Mouse (Mus musculus) left cerebral cortex, postnatal 10 days (tissue): ENCODE measurements around the gene Ylpm1. TPM values are rescaled to one million over a fixed set of nuclear protein-coding genes. Genes with fewer than 3 reads are reported as not detected.

Source experiments
- DNase-seq, 2 experiments: peaks; one replicate each; pipeline ENCODE4 v3.0.0; 2021 to 2022; ENCODE audit warnings: low spot score in 2 of 2, mixed read lengths in 1 of 2; ENCODE audit errors: extremely low spot score in 1 of 2
- intact Hi-C: fragments of 180-260 bp; cut with DNase I; formaldehyde crosslinking; loops from one replicate; pipeline ENCODE4 v1.15.1; 2025
- total RNA-seq, 2 experiments: library from RNA; stranded (reverse); gene quantifications; 2 replicates each; pipeline ENCODE4 v1.2.3; 2021

The Ylpm1 gene
- total RNA-seq, 2 experiments from 2014 or later: 115 to 124 TPM

DNA sequence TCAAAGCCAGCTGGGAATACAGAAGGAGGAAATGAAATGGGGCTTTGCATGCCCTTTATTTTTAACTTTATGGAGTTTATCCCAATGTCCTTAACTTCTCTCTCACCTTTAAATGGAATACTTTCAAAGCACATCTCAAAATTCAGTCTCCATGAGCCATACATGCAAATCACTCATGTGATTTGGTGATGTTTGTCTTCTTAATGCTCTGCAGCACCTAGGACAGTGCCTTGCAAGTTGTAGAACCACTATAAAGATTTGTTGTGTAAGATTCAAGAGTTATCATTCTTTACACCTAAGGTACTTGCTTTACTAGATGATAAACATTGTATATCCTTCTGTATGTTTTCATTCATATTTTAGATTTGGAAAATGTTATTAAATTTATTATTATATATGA, 2.9 kb downstream of the Ylpm1 start:
- intact Hi-C loops: no loop called here

DNA sequence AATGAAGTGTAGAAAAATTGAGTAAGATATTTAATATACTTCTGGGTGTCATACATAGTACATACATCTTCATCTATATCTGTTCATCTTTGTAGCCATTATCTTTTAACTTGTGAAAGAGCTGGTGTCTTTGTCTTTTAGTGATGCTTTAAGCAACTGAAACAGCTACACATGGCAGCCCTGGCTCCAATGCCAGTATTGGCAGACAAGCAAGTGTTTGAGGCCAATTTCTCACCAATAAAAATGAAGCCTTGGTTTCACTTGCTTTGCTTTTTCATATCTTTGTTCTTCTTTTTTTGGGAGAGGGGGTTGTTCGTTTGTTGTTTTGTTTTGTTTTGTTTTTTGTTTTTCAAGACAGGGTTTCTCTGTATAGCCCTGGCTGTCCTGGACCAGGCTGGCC, 10.1 kb downstream of the Ylpm1 start:
- DNase-seq: no peak
- intact Hi-C loops: no loop called here

More for the DNA sequence above, 2.9 kb downstream of the Ylpm1 start:
- no peak for DNase-seq

DNA sequence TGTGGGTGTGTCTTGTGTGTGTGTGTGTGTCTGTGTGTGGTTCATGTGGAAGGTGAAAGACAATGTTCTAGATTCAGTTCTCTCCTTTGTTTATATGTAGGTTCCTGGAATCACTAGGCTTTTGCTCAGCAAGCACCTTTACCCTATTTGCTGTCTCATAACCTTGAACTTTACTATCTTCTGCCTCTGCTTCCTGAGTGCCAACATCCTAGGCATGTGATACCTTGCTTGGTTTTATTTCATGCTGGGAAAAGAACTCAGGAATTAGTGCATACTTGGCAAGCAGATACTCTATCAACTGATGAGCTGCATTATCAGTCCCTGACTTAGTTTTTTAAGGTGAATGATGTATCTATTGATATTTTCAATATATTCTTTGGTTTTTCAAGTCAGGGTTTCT, 10.9 kb downstream of the Ylpm1 start:
- intact Hi-C loops: no loop called here
- no peak for DNase-seq

DNA sequence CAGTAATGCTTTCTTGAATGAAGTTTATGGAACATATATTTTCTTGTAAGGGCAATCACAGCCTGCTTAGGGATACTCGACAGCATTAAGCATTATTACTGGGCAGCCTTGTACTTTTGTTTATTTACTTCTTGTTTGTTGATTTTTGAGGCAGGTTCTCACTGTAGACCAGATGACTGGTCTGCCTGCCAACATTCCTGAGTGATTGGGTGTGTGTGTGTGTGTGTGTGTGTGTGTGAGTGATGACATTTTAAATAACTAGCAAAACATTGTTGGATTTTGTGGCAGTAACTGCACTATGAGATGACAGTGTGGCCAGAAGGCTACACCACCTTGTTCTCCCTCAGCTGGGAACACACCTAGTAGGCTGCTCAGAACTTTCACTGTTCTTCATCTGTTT, 13.7 kb downstream of the Ylpm1 start:
- DNase-seq: no peak
- intact Hi-C loops: no loop called here

DNA sequence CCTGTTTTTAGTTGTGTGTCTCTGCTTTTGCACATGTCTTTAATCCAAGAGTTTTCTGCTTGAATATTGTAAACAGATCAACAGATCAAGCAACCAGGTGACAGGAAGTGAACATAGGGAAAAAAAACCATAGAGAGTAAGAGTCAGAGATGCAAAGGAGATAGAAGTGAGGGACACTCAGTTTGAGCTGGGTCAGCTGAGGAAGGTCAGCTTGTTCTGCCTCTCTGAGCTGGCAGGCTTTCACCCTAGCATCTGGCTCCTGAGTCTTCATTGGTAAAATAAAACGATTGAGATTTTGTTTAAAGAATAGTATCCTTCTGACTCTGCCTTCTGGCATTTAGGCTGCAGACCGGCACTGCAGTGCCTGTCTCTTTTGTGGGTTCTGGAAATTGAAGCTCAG, 14.4 kb downstream of the Ylpm1 start:
- no peak for DNase-seq
- intact Hi-C loops: no loop called here

DNA sequence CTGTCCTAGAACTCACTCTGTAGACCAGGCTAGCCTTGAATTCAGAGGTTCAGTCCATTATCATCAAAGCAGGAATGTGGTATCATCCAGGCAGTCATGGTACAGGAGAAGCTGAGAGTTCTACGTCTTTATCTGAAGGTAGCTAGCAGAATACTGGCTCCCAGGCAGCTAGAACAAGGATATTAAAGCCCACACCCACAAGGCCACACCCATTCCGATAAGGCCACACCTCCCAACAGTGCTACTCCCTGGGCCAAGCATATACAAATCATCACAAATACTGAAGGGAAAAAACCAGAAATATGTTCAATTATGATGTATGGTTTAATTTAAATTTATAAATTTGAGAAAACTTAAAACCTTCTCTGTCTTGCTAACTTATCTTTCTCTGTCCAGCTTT, 16.1 kb downstream of the Ylpm1 start:
- intact Hi-C loops: no loop called here
- DNase-seq: no peak

DNA sequence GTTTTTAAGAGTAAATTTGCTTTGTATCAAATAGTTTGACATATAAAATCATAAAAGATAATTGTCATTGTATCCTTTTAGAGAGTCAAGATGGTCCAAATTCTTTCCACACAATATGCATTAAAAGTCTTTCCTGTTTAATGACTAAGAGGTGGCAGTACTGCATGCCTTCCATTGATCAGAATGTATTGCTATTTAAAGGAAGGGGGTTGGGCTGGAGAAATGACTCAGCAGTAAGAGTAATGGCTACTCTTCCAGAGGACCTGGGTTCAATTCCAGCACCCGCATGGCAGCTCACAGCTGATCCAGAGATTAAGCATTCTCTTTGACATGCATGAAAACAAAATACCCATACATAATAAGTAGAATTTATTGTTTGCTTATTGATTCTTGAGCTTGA, 25.9 kb downstream of the Ylpm1 start:
- no peak for DNase-seq
- intact Hi-C loops: no loop called here

DNA sequence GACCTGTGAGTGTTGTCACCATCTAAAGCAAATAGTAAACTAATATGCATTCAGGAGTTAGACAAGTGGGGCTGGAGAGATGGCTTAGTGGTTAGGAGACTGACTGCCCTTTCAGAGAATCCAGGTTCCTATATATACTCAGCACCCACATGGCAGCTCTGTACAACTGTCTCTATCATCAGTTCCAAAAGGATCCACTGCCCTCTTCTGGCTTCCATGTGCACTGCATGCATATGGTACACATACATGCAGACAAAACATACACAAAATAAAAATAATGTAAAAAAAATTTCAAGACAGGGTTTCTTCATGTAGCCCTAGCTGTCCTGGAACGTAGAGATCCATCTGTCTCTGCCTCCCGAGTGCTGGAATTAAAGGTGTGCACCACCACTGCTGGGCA, 36.6 kb downstream of the Ylpm1 start:
- peak; percentile 13 to 23 for DNase-seq
- intact Hi-C loops: no loop called here

DNA sequence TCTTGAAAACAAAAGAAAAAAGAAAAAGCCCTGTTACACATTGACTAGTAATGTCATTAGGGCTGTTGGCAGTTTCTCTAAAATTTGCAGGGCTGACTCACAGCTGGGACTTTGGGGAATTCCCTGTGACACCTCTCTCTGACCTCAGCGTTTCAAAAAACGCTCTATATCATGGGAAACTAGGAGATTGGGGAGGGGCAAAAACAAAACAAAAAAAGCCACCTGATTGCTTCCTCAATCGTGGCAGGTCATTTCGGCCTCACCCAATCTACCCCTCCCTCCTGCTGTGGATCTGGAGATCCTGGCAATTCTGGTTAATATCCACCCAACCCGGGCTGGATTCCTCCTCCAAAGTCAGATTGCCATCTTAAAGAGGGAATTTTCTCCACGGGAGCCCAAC, 55.1 kb downstream of the Ylpm1 start:
- intact Hi-C loops: no loop called here

DNA sequence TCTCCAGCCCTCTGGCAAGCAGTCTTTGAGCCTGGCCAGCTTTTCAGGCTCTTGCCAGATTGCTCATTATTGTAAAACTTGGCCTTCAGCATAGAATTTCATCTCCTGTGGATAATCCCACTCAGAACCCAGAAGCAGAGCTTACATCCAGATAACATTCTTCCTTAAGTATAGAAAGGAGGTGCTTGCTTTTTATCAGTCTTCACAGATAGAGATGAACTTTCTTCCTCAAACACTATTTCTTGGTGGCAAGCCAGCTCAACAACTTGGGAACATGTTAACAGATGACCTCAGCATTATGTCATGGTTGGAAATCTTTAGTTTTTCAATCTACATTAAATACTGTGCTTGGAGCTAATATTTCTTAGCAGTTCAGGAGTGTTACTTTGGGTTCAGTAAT, 74.9 kb downstream of the Ylpm1 start:
- intact Hi-C loops: no loop called here
- DNase-seq: no peak

More for the DNA sequence above, 55.1 kb downstream of the Ylpm1 start:
- no peak for DNase-seq

DNA sequence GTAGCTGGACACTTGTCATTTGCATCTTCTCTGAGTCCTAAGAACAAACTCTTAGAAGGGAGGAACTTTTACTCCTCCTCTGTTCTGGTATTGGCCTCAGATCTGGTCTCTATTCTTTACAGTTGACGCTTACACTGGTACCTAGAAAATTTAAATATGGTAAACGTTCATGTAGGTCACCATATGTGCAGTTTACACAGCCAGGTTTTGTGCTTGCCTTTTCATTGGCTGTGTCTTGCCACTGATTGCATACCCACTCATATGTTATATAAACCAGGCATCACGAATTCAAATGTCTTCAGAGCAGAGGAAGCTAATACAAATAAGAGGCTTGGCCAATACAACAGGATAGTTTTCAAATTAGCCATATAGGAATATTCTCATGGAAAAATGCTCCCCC, 81.0 kb downstream of the Ylpm1 start:
- no peak for DNase-seq
- intact Hi-C loops: no loop called here

DNA sequence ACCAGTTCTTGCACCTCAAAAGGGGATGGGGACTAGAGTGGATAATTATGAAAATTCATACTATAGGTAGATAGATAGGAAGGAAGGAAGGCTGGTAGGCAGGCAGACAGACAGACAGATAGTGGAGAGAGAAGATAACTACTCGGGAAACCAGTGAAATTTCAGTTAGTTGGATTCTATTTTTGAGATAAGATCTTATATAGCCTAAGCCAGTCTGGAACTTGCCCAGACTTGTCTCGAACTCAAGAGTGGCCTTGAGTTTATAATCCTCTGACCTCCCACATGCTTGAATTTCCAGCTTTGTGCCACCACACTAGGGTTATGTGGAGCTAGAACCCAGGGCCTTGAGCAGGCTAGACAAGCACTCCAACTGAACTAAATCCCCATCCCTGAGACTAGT, 88.1 kb downstream of the Ylpm1 start:
- intact Hi-C loops: no loop called here
- no peak for DNase-seq

DNA sequence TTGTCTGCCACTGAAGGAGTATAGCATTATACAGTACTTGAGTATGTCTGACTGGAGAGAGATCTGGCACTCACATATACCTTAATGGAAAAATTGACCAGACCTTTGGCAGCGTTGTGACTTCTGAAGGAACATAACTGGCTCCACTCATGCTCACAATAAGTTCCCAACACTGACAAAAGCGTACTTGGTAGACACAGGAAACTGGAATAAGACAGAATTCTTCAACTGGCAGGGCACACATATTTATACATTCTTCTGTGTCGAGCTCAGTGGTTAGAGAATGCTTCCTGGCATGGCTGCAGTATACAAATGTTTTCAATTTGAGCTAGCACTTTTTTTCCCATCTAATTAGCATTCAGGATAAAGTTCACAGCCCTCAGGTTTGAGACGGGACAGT, 88.8 kb downstream of the Ylpm1 start:
- intact Hi-C loops: no loop called here

DNA sequence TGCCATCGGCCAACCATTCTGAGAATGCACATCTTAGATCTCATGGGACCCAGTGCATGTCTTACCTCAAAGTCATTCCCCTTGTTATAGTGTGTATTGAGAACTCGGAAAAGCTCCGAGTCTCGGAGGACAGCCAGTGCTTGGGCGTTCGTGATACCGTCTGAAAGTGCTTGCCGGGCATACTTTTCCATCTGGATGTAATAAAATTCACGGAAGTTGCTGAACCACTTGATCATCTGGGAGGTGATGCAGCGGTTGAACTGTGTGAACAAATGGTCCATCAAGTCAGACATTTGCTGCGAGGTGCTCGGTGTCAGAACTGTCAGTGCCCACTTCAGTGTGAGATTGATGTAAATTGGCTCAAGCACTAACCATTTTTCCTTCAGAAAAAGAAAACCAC, 91.7 kb downstream of the Ylpm1 start:
- intact Hi-C loops: no loop called here
- no peak for DNase-seq

More for the DNA sequence above, 88.8 kb downstream of the Ylpm1 start:
- no peak for DNase-seq

DNA sequence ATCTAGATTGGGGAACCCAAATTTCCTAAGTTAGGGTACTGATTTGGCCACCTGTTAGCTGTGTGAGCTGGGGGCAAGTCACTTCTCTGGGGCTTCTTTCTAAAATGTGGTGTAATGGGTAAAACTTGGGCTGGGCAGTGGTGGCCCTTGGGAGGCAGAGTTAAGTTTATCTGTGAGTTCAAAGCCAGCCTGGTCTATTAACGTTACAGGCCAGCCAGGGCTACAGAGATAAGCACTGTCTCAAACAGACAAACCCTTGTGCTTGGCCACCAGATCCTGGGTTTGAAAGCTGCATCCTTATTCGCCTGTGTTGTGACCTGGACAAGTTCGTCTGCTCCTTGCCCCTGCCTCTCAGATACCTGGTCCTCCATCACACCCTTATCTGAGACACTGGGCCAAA, 95.1 kb downstream of the Ylpm1 start:
- DNase-seq: no peak
- intact Hi-C loops: no loop called here

DNA sequence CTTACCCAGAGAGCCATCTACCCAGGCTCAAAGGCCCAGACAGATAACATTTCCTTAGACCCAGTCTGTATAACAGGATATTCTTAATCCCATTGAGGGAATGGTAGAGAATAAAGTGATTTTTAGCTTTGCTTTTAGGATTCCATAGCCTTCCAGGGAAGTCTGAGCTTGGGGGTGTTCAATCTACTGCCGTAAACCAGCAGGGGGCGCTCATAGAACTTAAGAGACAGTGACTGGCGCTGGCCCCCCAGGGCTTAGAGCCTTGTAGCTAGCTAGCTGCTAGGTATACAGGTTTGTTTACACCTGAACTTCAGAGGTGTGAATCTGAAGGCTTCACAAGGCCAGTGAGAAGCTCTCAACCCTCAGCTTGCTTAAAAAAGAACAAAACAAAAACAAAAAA, 96.1 kb downstream of the Ylpm1 start:
- peak in 1 of 2 experiments; percentile 80 for DNase-seq
- intact Hi-C loops: no loop called here

DNA sequence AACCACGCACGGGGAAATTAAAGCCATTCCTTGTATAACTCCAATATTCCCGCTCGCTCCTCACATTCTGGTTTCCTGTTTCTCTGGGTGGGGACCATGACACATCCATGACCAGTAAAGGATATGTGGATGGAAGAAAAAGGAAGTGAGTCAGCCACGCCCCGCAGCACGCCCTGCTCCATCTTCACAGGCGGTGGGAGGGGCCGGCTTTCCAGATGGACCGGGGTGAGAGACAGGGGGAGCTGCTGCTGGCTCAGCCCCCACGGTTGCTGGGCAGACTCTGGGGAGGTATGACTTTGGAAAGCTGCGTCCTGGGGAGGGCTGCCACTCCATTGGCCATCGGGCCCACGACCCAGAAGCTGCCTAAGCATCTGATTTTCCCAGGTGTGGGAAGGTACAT, 97.9 kb downstream of the Ylpm1 start:
- peak in 1 of 2 experiments; percentile 87 for DNase-seq
- intact Hi-C loops: no loop called here

DNA sequence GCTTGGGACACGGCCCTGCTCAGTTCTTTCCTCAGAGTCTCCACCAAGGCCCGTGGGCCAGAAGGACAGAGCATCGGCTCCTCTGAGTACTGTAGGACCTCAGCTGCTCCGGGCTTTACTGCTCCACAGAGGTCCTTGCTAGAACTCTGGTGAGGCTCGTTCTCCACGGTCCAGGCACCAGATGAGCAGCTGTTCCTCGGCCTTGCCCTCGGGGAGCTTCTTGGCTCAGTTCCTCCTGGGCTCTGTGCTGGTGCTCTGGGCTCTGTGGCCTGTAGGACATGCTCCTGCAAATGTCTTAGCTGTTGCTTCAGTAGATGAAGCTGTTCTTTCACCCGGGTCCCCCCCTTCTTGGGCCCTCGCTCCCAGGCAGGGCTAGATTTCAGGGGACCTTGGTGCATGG, 98.6 kb downstream of the Ylpm1 start:
- intact Hi-C loops: no loop called here
- DNase-seq: peak in 1 of 2 experiments; percentile 32

DNA sequence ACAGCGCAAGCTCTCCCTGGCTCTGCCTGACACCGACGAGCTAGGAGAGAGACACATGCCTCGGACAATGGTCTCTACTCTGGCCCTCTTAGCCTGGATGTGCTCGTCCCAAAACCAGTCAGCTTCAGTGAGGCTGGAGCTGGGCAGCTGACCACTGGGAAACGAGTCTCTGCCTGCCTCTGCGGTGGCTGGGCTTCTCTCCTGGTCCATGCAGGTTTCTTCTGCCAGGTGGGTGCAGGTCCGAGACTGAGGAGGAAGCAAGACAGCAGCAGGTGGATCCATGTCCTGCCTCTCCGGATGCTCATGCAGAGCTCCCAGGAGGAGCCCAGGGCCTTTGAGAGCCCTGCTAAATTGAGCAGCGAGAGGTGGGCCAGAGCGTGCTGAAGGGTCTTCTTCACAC, 99.0 kb downstream of the Ylpm1 start:
- DNase-seq: no peak
- intact Hi-C loops: no loop called here

DNA sequence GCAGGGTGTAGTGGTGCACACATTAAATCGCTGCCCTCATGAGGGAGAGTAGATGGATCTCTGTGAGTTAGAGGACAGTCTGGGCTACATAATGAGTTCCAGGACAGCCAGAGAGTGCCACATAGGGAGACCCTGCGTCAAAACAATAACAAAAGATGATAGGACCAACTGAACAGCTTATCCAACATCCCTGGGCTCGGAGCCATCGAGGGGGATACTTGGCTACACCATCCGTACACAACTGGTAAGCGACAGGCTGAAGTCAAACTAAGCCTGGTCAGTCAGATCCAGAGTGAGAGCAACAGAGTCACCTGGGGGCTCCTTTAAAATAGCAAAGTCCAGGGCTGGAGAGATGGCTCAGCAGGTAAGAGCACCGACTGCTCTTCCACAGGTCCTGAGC, 99.7 kb downstream of the Ylpm1 start:
- intact Hi-C loops: no loop called here
- DNase-seq: no peak

DNA sequence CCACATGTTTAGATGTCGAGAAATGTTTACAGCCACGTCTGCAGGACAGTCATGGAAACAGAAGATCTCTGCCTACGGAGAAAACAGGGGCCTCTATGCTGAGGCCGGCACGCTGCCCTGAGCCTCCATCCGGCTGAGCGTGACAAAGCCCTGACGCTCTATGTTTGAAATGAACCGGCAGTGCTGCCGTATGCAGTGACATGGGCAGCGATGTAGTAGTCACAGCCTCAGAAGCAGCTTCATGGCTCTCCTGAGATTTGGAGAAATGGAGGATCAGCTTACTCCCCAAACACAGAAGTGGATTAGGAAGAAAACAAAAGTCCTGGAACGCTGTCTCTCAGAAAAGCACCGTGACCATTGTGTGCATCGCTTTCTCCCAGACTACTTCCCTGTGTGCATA, 104.9 kb downstream of the Ylpm1 start:
- intact Hi-C loops: no loop called here

More for the DNA sequence above, 104.9 kb downstream of the Ylpm1 start:
- DNase-seq: no peak
